Mouse (Mus musculus): ENCODE measurements at regions not wholly inside any gene's neighbourhood (a gene's known extent, or its start where the extent isn't known, plus 50 kb on each side); places are given as distances from the start of the nearest gene placed in this dataset.
A peak's percentile ranks its signal among the peaks of the same experiment; 100 is the strongest.
"Not testable (repeated sequence)": the region's sequence is repeated elsewhere in the genome, so short reads cannot be mapped to it uniquely, and the experiment has no call there.

DNA sequence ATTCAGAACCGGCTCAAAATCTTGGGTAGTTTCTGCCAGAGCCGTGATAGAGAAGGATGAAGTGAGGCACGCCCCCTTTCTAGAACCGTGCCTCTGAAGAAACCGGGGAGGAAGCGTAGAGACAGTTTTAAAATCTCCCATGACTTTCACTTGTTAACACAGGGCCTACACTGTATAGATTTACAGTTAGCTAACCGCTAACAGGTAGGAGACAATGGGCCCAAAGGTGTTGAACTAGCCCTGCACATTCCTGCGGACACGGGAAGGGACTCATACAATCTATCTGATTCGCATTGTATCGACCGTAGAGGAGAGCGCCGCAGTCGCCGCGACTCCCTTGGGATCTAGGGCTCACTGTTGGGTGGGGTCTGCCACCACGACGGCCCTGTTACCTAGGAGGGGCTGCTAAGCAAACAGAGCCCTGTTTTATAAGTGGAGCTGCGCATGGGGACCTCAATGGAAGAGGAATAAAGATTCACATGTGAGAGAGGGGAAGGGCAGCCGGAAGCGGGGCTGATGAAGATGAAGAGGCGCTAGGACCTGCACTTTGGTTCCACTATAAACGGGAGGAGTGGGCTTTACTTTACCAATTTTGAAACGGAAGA is 89.1 kb downstream of the Cd24a start:
- Histone ChIP-seq H3K4me1 (ENCODE audit: control insufficient read depth, insufficient read depth, low read length) (peaks cover 10% of the 10 kb centered on the region), H3K27ac (ENCODE audit: control insufficient read depth, insufficient read depth, low read depth, low read length, poor library complexity) (peak overlapping the region; percentile 67), H3K4me3 (replicated peaks; ENCODE audit: control insufficient read depth, low read depth, low read length) (peak overlapping the region; percentile 56)
- no peak for TF ChIP-seq POLR2A (IDR thresholded peaks at IDR 0.05; ENCODE audit: borderline replicate concordance, control insufficient read depth, low read depth, low read length)
- TF ChIP-seq CTCF (IDR thresholded peaks at IDR 0.05; ENCODE audit: control insufficient read depth, insufficient read depth, low read length): no peak
- 56% methylated on average over 25 of the region's 25 CpGs for WGBS

DNA sequence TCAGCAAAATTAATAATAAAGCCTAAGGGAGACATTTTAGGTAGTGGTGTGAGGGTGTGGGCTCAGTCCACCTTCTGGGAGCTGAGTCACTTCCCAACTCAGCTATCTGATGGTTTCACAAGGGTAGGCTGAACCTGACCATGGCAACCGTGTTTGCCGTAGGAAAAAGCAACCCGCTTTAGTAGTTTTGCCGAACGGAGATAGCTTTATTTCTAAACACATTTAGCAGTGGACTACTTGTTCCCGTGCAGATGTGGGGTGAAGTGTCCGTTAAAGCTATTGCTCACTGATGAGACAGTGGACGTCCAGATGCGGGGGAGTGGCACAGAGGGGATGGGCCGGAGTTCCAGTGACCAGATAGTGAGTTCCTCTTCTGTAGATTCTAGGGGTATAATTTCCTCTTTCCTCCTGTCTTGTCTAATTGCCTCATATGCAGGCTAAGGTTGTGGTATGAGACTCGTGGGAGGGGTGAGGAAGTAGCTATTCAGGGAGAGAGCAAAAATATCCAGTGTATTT is 89.7 kb downstream of the Cd24a start:
- Histone ChIP-seq H3K27ac (ENCODE audit: control insufficient read depth, insufficient read depth, low read depth, low read length, poor library complexity) (peak overlapping the region; percentile 67), H3K4me3 (replicated peaks; ENCODE audit: control insufficient read depth, low read depth, low read length) (peak overlapping the region; percentile 53), H3K4me1 (ENCODE audit: control insufficient read depth, insufficient read depth, low read length) (peaks cover 10% of the 10 kb centered on the region)
- 2% methylated on average over 11 of the region's 11 CpGs for WGBS
- TF ChIP-seq CTCF (IDR thresholded peaks at IDR 0.05; ENCODE audit: control insufficient read depth, insufficient read depth, low read length) (no peak), POLR2A (IDR thresholded peaks at IDR 0.05; ENCODE audit: borderline replicate concordance, control insufficient read depth, low read depth, low read length) (no peak)

DNA sequence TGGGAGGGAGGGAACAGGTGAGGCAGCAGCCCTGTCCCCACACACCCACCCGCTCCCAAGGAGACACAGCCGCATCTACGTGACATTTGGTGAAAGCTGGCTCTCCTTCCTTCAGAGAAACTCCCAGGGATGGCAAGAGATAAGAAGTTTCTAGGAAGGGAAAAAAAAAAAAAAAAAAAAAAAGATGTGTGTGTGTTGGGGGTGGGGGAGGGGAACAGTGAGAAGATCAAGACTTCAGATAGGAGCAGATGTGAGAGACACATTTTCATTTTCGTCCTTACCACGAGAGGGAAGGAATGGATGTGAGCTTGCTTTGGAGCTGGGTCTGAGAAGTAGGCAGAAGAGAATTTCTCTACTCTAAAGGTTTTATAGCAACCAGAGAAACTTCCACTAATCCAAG is 91.4 kb downstream of the Cd24a start:
- peaks cover 10% of the 10 kb centered on the region for H3K4me1 ChIP-seq (ENCODE audit: control insufficient read depth, insufficient read depth, low read length)
- no peak for TF ChIP-seq POLR2A (IDR thresholded peaks at IDR 0.05; ENCODE audit: borderline replicate concordance, control insufficient read depth, low read depth, low read length)
- TF ChIP-seq CTCF (IDR thresholded peaks at IDR 0.05; ENCODE audit: control insufficient read depth, insufficient read depth, low read length): no peak
- H3K27ac ChIP-seq (ENCODE audit: control insufficient read depth, insufficient read depth, low read depth, low read length, poor library complexity): no peak overlapping the region
- H3K4me3 ChIP-seq (replicated peaks; ENCODE audit: control insufficient read depth, low read depth, low read length): no peak overlapping the region
- WGBS: 59% methylated on average over 5 of the region's 5 CpGs

DNA sequence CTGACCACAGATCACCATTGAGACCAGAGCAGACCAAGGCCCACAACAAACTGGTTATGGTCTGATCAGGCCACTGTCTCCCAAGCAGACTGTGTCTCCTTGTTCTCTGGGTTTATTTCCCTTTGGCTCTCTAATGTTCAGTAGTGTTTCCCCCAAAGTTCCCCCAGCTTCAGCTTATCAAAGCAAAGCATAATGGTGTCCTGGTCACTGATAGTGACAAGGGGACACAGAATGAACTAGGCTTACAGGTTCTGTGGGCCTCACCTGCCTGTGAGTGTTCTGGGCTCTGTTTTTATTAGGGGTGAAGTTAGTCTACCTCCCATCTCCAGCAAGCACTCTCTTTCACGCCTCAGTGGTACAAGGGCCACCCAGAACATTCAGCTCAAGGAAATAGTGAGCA is 92.7 kb downstream of the Cd24a start:
- Histone ChIP-seq H3K4me3 (replicated peaks; ENCODE audit: control insufficient read depth, low read depth, low read length) (no peak overlapping the region), H3K27ac (ENCODE audit: control insufficient read depth, insufficient read depth, low read depth, low read length, poor library complexity) (no peak overlapping the region), H3K4me1 (ENCODE audit: control insufficient read depth, insufficient read depth, low read length) (peaks cover 10% of the 10 kb centered on the region)
- 87% methylated on average over 1 of the region's 1 CpGs for WGBS
- TF ChIP-seq CTCF (IDR thresholded peaks at IDR 0.05; ENCODE audit: control insufficient read depth, insufficient read depth, low read length): no peak
- TF ChIP-seq POLR2A (IDR thresholded peaks at IDR 0.05; ENCODE audit: borderline replicate concordance, control insufficient read depth, low read depth, low read length): no peak

DNA sequence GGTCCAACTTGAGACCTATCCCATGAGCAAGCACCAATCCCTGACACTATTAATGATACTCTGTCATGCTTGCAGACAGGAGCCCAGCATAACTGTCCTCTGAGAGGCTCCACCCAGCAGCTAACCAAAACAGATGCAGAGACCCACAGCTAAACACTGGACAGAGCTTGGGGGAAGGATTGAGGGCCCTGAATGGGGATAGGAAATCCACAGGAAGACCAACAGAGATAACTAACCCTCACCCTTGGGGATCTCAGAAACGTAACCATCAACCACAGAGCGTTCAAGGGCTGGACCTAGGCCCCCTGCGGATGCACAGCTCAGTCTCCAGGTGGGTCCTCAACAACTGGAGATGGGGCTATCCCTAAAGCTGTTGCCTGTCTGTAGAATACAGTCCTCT is 93.7 kb downstream of the Cd24a start:
- Histone ChIP-seq H3K27ac (ENCODE audit: control insufficient read depth, insufficient read depth, low read depth, low read length, poor library complexity) (peak overlapping the region; percentile 44; the same call in 1 of the 2 replicates), H3K4me1 (ENCODE audit: control insufficient read depth, insufficient read depth, low read length) (peaks cover 10% of the 10 kb centered on the region), H3K4me3 (replicated peaks; ENCODE audit: control insufficient read depth, low read depth, low read length) (no peak overlapping the region)
- no peak for TF ChIP-seq POLR2A (IDR thresholded peaks at IDR 0.05; ENCODE audit: borderline replicate concordance, control insufficient read depth, low read depth, low read length)
- no peak for TF ChIP-seq CTCF (IDR thresholded peaks at IDR 0.05; ENCODE audit: control insufficient read depth, insufficient read depth, low read length)
- 26% methylated on average over 3 of the region's 3 CpGs for WGBS

DNA sequence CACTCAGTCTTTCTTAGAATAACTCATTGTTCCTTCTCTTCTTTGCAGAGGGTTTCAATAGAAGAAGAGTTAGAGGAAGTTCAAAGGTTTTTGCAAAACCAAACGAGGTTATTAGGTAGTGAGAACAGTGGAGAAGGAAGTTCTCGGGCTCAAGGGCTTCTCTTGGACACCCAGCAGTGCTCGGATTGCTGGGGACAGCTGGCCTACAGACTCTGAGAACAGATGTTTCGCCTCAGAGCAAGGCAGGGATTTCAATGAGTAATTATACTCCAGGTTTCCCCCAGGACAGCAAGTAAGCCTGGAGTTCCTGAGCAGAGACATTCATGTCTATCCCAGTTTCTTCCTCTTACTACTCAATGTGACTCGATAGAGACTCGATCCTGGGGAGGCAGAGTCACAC is 94.4 kb downstream of the Cd24a start:
- TF ChIP-seq POLR2A (IDR thresholded peaks at IDR 0.05; ENCODE audit: borderline replicate concordance, control insufficient read depth, low read depth, low read length): no peak
- TF ChIP-seq CTCF (IDR thresholded peaks at IDR 0.05; ENCODE audit: control insufficient read depth, insufficient read depth, low read length): no peak
- Histone ChIP-seq H3K4me1 (ENCODE audit: control insufficient read depth, insufficient read depth, low read length) (peaks cover 6% of the 10 kb centered on the region), H3K27ac (ENCODE audit: control insufficient read depth, insufficient read depth, low read depth, low read length, poor library complexity) (peak overlapping the region; percentile 76; the same call in 1 of the 2 replicates), H3K4me3 (replicated peaks; ENCODE audit: control insufficient read depth, low read depth, low read length) (no peak overlapping the region)
- WGBS: 33% methylated on average over 6 of the region's 6 CpGs

GRCm38 (mm10) chr10:43674749-43675148 is 96.7 kb downstream of the Cd24a start:
- no peak for TF ChIP-seq CTCF (IDR thresholded peaks at IDR 0.05; ENCODE audit: control insufficient read depth, insufficient read depth, low read length)
- TF ChIP-seq POLR2A (IDR thresholded peaks at IDR 0.05; ENCODE audit: borderline replicate concordance, control insufficient read depth, low read depth, low read length): no peak
- H3K4me3 ChIP-seq (replicated peaks; ENCODE audit: control insufficient read depth, low read depth, low read length): no peak overlapping the region
- no peak overlapping the region for H3K27ac ChIP-seq (ENCODE audit: control insufficient read depth, insufficient read depth, low read depth, low read length, poor library complexity)
- 55% methylated on average over 1 of the region's 1 CpGs for WGBS
- H3K4me1 ChIP-seq (ENCODE audit: control insufficient read depth, insufficient read depth, low read length): peaks cover 6% of the 10 kb centered on the region

- H3K27ac ChIP-seq (ENCODE audit: control insufficient read depth, insufficient read depth, low read depth, low read length, poor library complexity); H3K4me3 ChIP-seq (replicated peaks; ENCODE audit: control insufficient read depth, low read depth, low read length); H3K4me1 ChIP-seq (ENCODE audit: control insufficient read depth, insufficient read depth, low read length): not testable (repeated sequence)
- WGBS: 76% methylated on average over 1 of the region's 1 CpGs
Observed at GRCm38 (mm10) chr10:43675495-43675894, 97.4 kb downstream of the Cd24a start.

DNA sequence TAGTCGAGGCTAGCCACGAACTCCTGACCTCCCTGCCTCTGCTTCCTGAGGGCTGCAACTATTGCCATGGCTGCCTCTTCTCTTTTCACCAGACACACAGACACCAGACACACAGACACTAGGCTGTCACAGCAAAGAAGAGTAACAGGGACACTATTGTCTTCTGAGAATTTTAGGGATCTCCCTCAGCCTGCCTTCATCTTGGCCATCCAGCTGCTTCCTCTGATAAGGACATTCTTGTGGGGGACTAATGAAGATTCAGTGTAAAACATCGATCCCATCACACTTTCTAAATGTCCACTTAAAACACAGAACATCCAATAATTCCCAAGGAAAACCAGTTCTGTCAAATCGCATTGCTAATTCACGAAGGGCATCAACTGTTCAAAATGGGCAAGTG is 98.2 kb downstream of the Cd24a start:
- Histone ChIP-seq H3K27ac (ENCODE audit: control insufficient read depth, insufficient read depth, low read depth, low read length, poor library complexity) (no peak overlapping the region), H3K4me3 (replicated peaks; ENCODE audit: control insufficient read depth, low read depth, low read length) (no peak overlapping the region), H3K4me1 (ENCODE audit: control insufficient read depth, insufficient read depth, low read length) (peaks cover 5% of the 10 kb centered on the region)
- no peak for TF ChIP-seq POLR2A (IDR thresholded peaks at IDR 0.05; ENCODE audit: borderline replicate concordance, control insufficient read depth, low read depth, low read length)
- no peak for TF ChIP-seq CTCF (IDR thresholded peaks at IDR 0.05; ENCODE audit: control insufficient read depth, insufficient read depth, low read length)
- WGBS: 56% methylated on average over 5 of the region's 5 CpGs

Data from bone marrow, adult 2 months (tissue).